Comparison of ENCODE assay signal across 9 mouse cellular contexts in genomic region chr16:25064538-25064937, GRCm38 (mm10).
DNase-seq lines count a peak whose midpoint lies in the region; ATAC-seq and TF ChIP-seq lines count a peak whose summit lies in the region.
"Had no signal": no experiment of that assay in that cellular context is flagged by ENCODE, and none has a peak within 500 bp of the region (broad histone marks: within the 10 kb centered on the region; RNA-seq: fewer than 3 reads in every experiment).

No protein-coding gene starts in this region.

- H3K9me3 ChIP-seq in E14TG2a.4 (ENCODE audit: low read length) = no peaks in the 10 kb centered on the region
- H3K9me3 ChIP-seq: heart, embryonic 13.5 days had no signal

- ATAC-seq in erythroblast, adult 5-6 weeks (replicated peaks; ENCODE audit: low FRiP score, poor library complexity, severe bottlenecking) = peak; percentile 60; the same call in 1 of the 2 replicates

- H3K4me1 ChIP-seq in E14TG2a.4 (replicated peaks; ENCODE audit: low read depth, low read length) = peaks cover 48% of the 10 kb centered on the region
- peaks cover 47% of the 10 kb centered on the region for H3K4me1 ChIP-seq in bone marrow macrophage, adult 2 months (ENCODE audit: control insufficient read depth, insufficient read depth, low read length)

- peak; percentile 92 to 97 for DNase-seq in heart, postnatal 14 days
- peak; percentile 79 for DNase-seq in layer of hippocampus, adult 9-10 months (ENCODE audit: low spot score)
- DNase-seq in lung, postnatal 36 days = peak; percentile 94
- DNase-seq in retina, embryonic 14.5 days (ENCODE audit: low spot score) = peak; percentile 91
- peak; percentile 86 for DNase-seq in thymus, postnatal 25 days

- no peak overlapping the region for H3K4me3 ChIP-seq in E14TG2a.4 (replicated peaks; ENCODE audit: low read length)
- H3K4me3 ChIP-seq in bone marrow macrophage, adult 2 months (ENCODE audit: insufficient read depth, low read length) = no peak overlapping the region
- H3K4me3 ChIP-seq: heart, embryonic 13.5 days had no signal

- TF ChIP-seq POLR2A in bone marrow macrophage, adult 2 months (IDR thresholded peaks at IDR 0.05; ENCODE audit: borderline replicate concordance, low read depth, low read length) = no peak

- intact Hi-C loops in heart, postnatal 14 days (cut with DNase I) = loop anchor here (1.0 to 10.0 kb wide), 6 partner anchors 320 to 1082 kb away; partner anchors contain the start of gene Lpp

- no peaks in the 10 kb centered on the region for H3K36me3 ChIP-seq in E14TG2a.4 (ENCODE audit: insufficient read depth, low read length)
- H3K36me3 ChIP-seq: heart, embryonic 13.5 days had no signal

- H3K27ac ChIP-seq in bone marrow macrophage, adult 2 months (ENCODE audit: insufficient read depth, low read depth, low read length) = no peak overlapping the region
- H3K27ac ChIP-seq: heart, embryonic 13.5 days had no signal

- TF ChIP-seq CTCF in E14TG2a.4 (conservative IDR thresholded peaks at IDR 0.05; ENCODE audit: low read length) = peak; percentile 59
- peak; percentile 79 for TF ChIP-seq CTCF in bone marrow macrophage, adult 2 months (IDR thresholded peaks at IDR 0.05; ENCODE audit: low read depth, low read length)

- H3K27me3 ChIP-seq in E14TG2a.4 (ENCODE audit: insufficient read depth, low read length) = no peaks in the 10 kb centered on the region
- H3K27me3 ChIP-seq: heart, embryonic 13.5 days had no signal
